Mouse (Mus musculus) ES-Bruce4 (cell line): ENCODE measurements around the gene Rpl22.

ENCODE experiments used
- CTCF ChIP-seq: IDR thresholded peaks from one replicate; pipeline ENCODE4 v1.8.1; 2011; ENCODE audit warnings: low read depth, low read length
- POLR2A ChIP-seq: IDR thresholded peaks from one replicate; pipeline ENCODE4 v1.8.1; 2011; ENCODE audit warnings: low read length; ENCODE audit not compliant: insufficient read depth

- peak; percentile 79 for TF ChIP-seq CTCF
- TF ChIP-seq POLR2A, result no peak
Observed at GRCm38 (mm10) chr4:152328691-152329090, 3.1 kb downstream of the Rpl22 start.
